Mouse (Mus musculus): Measurements from ENCODE around the gene Hist1h4n. TPM values are rescaled to one million over a fixed set of nuclear protein-coding genes. Genes with fewer than 3 reads are reported as not detected.
"Not testable (repeated sequence)": the region's sequence is repeated elsewhere in the genome, so short reads cannot be mapped to it uniquely, and the experiment has no call there.

The Hist1h4n gene
- polyA plus RNA-seq, 1 experiment from 2014 or later = 12.8 TPM

- peak overlapping the region; percentile 71 for H3K27ac ChIP-seq
- WGBS = 15% methylated on average over 17 of the region's 21 CpGs
- peaks cover 20% of the 10 kb centered on the region for H3K4me1 ChIP-seq
Observed at GRCm38 (mm10) chr13:21787760-21788593, 44.0 kb downstream of the Hist1h4n start.

GRCm38 (mm10) chr13:21786899-21787629, 44.9 kb downstream of the Hist1h4n start, which contains the start of the genes Hist1h2an and Hist1h2bp:
Gene Hist1h2an (minus strand): TSS chr13:21787218.
Gene Hist1h2bp (plus strand): TSS chr13:21787461.
- not testable (repeated sequence) for H3K9ac ChIP-seq, H3K9me3 ChIP-seq

More at GRCm38 (mm10) chr13:21787760-21788593, 44.0 kb downstream of the Hist1h4n start:
- Histone ChIP-seq H3K9me3 (no peaks in the 10 kb centered on the region), H3K9ac (no peak overlapping the region), H3K27me3 (no peaks in the 10 kb centered on the region), H3K36me3 (no peaks in the 10 kb centered on the region), H3K4me2 (peak overlapping the region; percentile 53), H3K4me3 (peak overlapping the region; percentile 38)
- no peak for ATAC-seq (ENCODE audit: insufficient number of reproducible peaks, low FRiP score, low TSS enrichment, low read depth)

GRCm38 (mm10) chr13:21786189-21786898, 45.7 kb downstream of the Hist1h4n start:
- H3K9ac ChIP-seq = no peak overlapping the region
- peak overlapping the region; percentile 38 for H3K4me3 ChIP-seq
- no peaks in the 10 kb centered on the region for H3K27me3 ChIP-seq
- 5% methylated on average over 8 of the region's 8 CpGs for WGBS
- no peaks in the 10 kb centered on the region for H3K36me3 ChIP-seq
- peak overlapping the region; percentile 53 for H3K4me2 ChIP-seq
- H3K9me3 ChIP-seq = no peaks in the 10 kb centered on the region
- H3K27ac ChIP-seq = peak overlapping the region; percentile 80
- no peak for ATAC-seq (ENCODE audit: insufficient number of reproducible peaks, low FRiP score, low TSS enrichment, low read depth)
- H3K4me1 ChIP-seq = peaks cover 27% of the 10 kb centered on the region

More at GRCm38 (mm10) chr13:21786899-21787629, 44.9 kb downstream of the Hist1h4n start, which contains the start of the genes Hist1h2an and Hist1h2bp:
- Histone ChIP-seq H3K27ac (peak within 1 kb of the TSS; percentile 83), H3K4me1 (peaks cover 25% of the 10 kb centered on the region), H3K4me2 (peak within 1 kb of the TSS; percentile 53), H3K4me3 (peak within 1 kb of the TSS; percentile 38)
- WGBS = under 1% methylated on average over 37 of the region's 63 CpGs
- ATAC-seq (ENCODE audit: insufficient number of reproducible peaks, low FRiP score, low TSS enrichment, low read depth) = peak; percentile 93
- not testable (repeated sequence) for H3K36me3 ChIP-seq, H3K27me3 ChIP-seq

GRCm38 (mm10) chr13:21784311-21784710, 47.7 kb downstream of the Hist1h4n start:
- no peaks in the 10 kb centered on the region for H3K27me3 ChIP-seq
- H3K4me3 ChIP-seq = 0 out of 2 replicates have a peak overlapping the region, but pooled peaks have one; percentile 41
- 25% methylated on average over 6 of the region's 6 CpGs for WGBS
- peak overlapping the region; percentile 56 for H3K4me2 ChIP-seq
- H3K27ac ChIP-seq = peak overlapping the region; percentile 88
- no peaks in the 10 kb centered on the region for H3K36me3 ChIP-seq
- ATAC-seq (ENCODE audit: insufficient number of reproducible peaks, low FRiP score, low TSS enrichment, low read depth) = no peak
- H3K4me1 ChIP-seq = peaks cover 37% of the 10 kb centered on the region
- 0 out of 2 replicates have a peak overlapping the region, but pooled peaks have one; percentile 33 for H3K9ac ChIP-seq
- no peaks in the 10 kb centered on the region for H3K9me3 ChIP-seq

GRCm38 (mm10) chr13:21783734-21784161, 48.2 kb downstream of the Hist1h4n start:
- Histone ChIP-seq H3K27ac (peak overlapping the region; percentile 88), H3K27me3 (no peaks in the 10 kb centered on the region), H3K4me2 (peak overlapping the region; percentile 56), H3K36me3 (no peaks in the 10 kb centered on the region), H3K4me3 (peak overlapping the region; percentile 41), H3K4me1 (peaks cover 37% of the 10 kb centered on the region), H3K9me3 (no peaks in the 10 kb centered on the region), H3K9ac (peak overlapping the region; percentile 33; the same call in 1 of the 2 replicates)
- WGBS = 3% methylated on average over 9 of the region's 9 CpGs
- ATAC-seq (ENCODE audit: insufficient number of reproducible peaks, low FRiP score, low TSS enrichment, low read depth) = no peak

GRCm38 (mm10) chr13:21783255-21783617, 48.8 kb downstream of the Hist1h4n start, which contains the start of gene Hist1h3i:
Gene Hist1h3i (minus strand): TSS chr13:21783370.
- Histone ChIP-seq H3K27ac (peak within 1 kb of the TSS; percentile 88), H3K4me1 (peaks cover 37% of the 10 kb centered on the region), H3K4me3 (peak within 1 kb of the TSS; percentile 41), H3K4me2 (peak within 1 kb of the TSS; percentile 56), H3K9ac (peak within 1 kb of the TSS; percentile 33; the same call in 1 of the 2 replicates), H3K27me3 (no peaks in the 10 kb centered on the region), H3K36me3 (no peaks in the 10 kb centered on the region), H3K9me3 (no peaks in the 10 kb centered on the region)
- WGBS = 0% methylated on average over 19 of the region's 20 CpGs
- ATAC-seq (ENCODE audit: insufficient number of reproducible peaks, low FRiP score, low TSS enrichment, low read depth) = peak; percentile 69

- H3K4me1 ChIP-seq = peaks cover 37% of the 10 kb centered on the region
- not testable (repeated sequence) for ATAC-seq (ENCODE audit: insufficient number of reproducible peaks, low FRiP score, low TSS enrichment, low read depth); H3K9me3 ChIP-seq; H3K36me3 ChIP-seq; H3K27me3 ChIP-seq
- H3K4me2 ChIP-seq = peak overlapping the region; percentile 56
- peak overlapping the region; percentile 88 for H3K27ac ChIP-seq
- H3K4me3 ChIP-seq = peak overlapping the region; percentile 41
- under 1% methylated on average over 17 of the region's 35 CpGs for WGBS
- peak overlapping the region; percentile 28; the same call in 1 of the 2 replicates for H3K9ac ChIP-seq
Observed at GRCm38 (mm10) chr13:21782361-21783254, 49.4 kb downstream of the Hist1h4n start.

Small RNA genes within 50 kb of the gene (microRNA-seq; reads per million reads assigned to microRNA genes)
- gene Gm19658 = not detected
- gene Gm44346 = not detected
- gene Gm44466 = not detected

Other genes starting within 250 kb of the Hist1h4n start
- gene Olfr1362, start 218.2 kb downstream of the Hist1h4n start, polyA plus RNA-seq (2015; fragmentation: Nextera tagmentation; extraction: Ambion mirVana) = not detected in 2 replicates
- gene Olfr11, start 189.7 kb downstream of the Hist1h4n start, polyA plus RNA-seq (2015; fragmentation: Nextera tagmentation; extraction: Ambion mirVana) = not detected in 2 replicates
- gene Olfr1361, start 168.8 kb downstream of the Hist1h4n start, polyA plus RNA-seq (2015; fragmentation: Nextera tagmentation; extraction: Ambion mirVana) = not detected in 2 replicates
- gene Olfr1360, start 154.8 kb downstream of the Hist1h4n start, polyA plus RNA-seq (2015; fragmentation: Nextera tagmentation; extraction: Ambion mirVana) = not detected in 2 replicates
- not detected in 2 replicates for gene Olfr1359, start 134.1 kb downstream of the Hist1h4n start, polyA plus RNA-seq (2015; fragmentation: Nextera tagmentation; extraction: Ambion mirVana)
- gene Hist1h2bl, start 116.1 kb downstream of the Hist1h4n start, polyA plus RNA-seq (2015; fragmentation: Nextera tagmentation; extraction: Ambion mirVana) = 0.96 and 1.2 TPM in 2 replicates
- 17.1 and 23.9 TPM in 2 replicates for gene Hist1h2ai, start 115.8 kb downstream of the Hist1h4n start, polyA plus RNA-seq (2015; fragmentation: Nextera tagmentation; extraction: Ambion mirVana)
- 3.5 and 7.6 TPM in 2 replicates for gene Hist1h3h, start 114.5 kb downstream of the Hist1h4n start, polyA plus RNA-seq (2015; fragmentation: Nextera tagmentation; extraction: Ambion mirVana)
- gene Hist1h2bm, start 110.2 kb downstream of the Hist1h4n start, polyA plus RNA-seq (2015; fragmentation: Nextera tagmentation; extraction: Ambion mirVana) = 2.5 and 4.5 TPM in 2 replicates
- gene Hist1h4j, start 97.1 kb downstream of the Hist1h4n start, polyA plus RNA-seq (2015; fragmentation: Nextera tagmentation; extraction: Ambion mirVana) = 1.1 and 1.2 TPM in 2 replicates
- gene Hist1h4k, start 81.7 kb downstream of the Hist1h4n start, polyA plus RNA-seq (2015; fragmentation: Nextera tagmentation; extraction: Ambion mirVana) = 4.1 TPM in 1 of 2 replicates, not detected in the other
- gene Hist1h2ak, start 78.4 kb downstream of the Hist1h4n start, polyA plus RNA-seq (2015; fragmentation: Nextera tagmentation; extraction: Ambion mirVana) = 11.6 and 26.1 TPM in 2 replicates
- gene Hist1h2bn, start 78.1 kb downstream of the Hist1h4n start, polyA plus RNA-seq (2015; fragmentation: Nextera tagmentation; extraction: Ambion mirVana) = 4.2 TPM in 1 of 2 replicates, not detected in the other
- gene Hist1h1b, start 51.6 kb downstream of the Hist1h4n start, polyA plus RNA-seq (2015; fragmentation: Nextera tagmentation; extraction: Ambion mirVana) = 21.1 and 23.5 TPM in 2 replicates
- 81.7 and 109 TPM in 2 replicates for gene Hist1h3i, start 48.8 kb downstream of the Hist1h4n start, polyA plus RNA-seq (2015; fragmentation: Nextera tagmentation; extraction: Ambion mirVana)
- gene Hist1h2an, start 45.0 kb downstream of the Hist1h4n start, polyA plus RNA-seq (2015; fragmentation: Nextera tagmentation; extraction: Ambion mirVana) = 3.5 and 4.6 TPM in 2 replicates
- gene Hist1h2bp, start 44.7 kb downstream of the Hist1h4n start, polyA plus RNA-seq (2015; fragmentation: Nextera tagmentation; extraction: Ambion mirVana) = 1.00 TPM in 1 of 2 replicates, not detected in the other
- 11.7 and 18.0 TPM in 2 replicates for gene Hist1h2bq, start 22.0 kb downstream of the Hist1h4n start, polyA plus RNA-seq (2015; fragmentation: Nextera tagmentation; extraction: Ambion mirVana)
- gene Hist1h2ao, start 21.7 kb downstream of the Hist1h4n start, polyA plus RNA-seq (2015; fragmentation: Nextera tagmentation; extraction: Ambion mirVana) = 1.9 TPM in 1 of 2 replicates, not detected in the other
- not detected in 2 replicates for gene Hist1h4m, start 20.4 kb downstream of the Hist1h4n start, polyA plus RNA-seq (2015; fragmentation: Nextera tagmentation; extraction: Ambion mirVana)
- 2,482 and 2,904 TPM in 2 replicates for gene Hist1h2ap, start 1.3 kb upstream of the Hist1h4n start, polyA plus RNA-seq (2015; fragmentation: Nextera tagmentation; extraction: Ambion mirVana)
- 12.5 and 17.9 TPM in 2 replicates for gene Hist1h2br, start 1.5 kb upstream of the Hist1h4n start, polyA plus RNA-seq (2015; fragmentation: Nextera tagmentation; extraction: Ambion mirVana)
- 7.8 and 8.8 TPM in 2 replicates for gene Zfp184, start 112.9 kb upstream of the Hist1h4n start, polyA plus RNA-seq (2015; fragmentation: Nextera tagmentation; extraction: Ambion mirVana)
- 0.15 and 0.20 TPM in 2 replicates for gene Pom121l2, start 149.0 kb upstream of the Hist1h4n start, polyA plus RNA-seq (2015; fragmentation: Nextera tagmentation; extraction: Ambion mirVana)
- 1.2 and 1.3 TPM in 2 replicates for gene Prss16, start 177.5 kb upstream of the Hist1h4n start, polyA plus RNA-seq (2015; fragmentation: Nextera tagmentation; extraction: Ambion mirVana)
- gene Hist1h2ah, start 203.4 kb upstream of the Hist1h4n start, polyA plus RNA-seq (2015; fragmentation: Nextera tagmentation; extraction: Ambion mirVana) = 4.7 and 7.2 TPM in 2 replicates
- 4.2 and 6.2 TPM in 2 replicates for gene Hist1h2bk, start 203.7 kb upstream of the Hist1h4n start, polyA plus RNA-seq (2015; fragmentation: Nextera tagmentation; extraction: Ambion mirVana)
- 15.8 and 18.4 TPM in 2 replicates for gene Hist1h4i, start 209.2 kb upstream of the Hist1h4n start, polyA plus RNA-seq (2015; fragmentation: Nextera tagmentation; extraction: Ambion mirVana)
- 32.9 and 36.9 TPM in 2 replicates for gene Hist1h2ag, start 210.7 kb upstream of the Hist1h4n start, polyA plus RNA-seq (2015; fragmentation: Nextera tagmentation; extraction: Ambion mirVana)
- 6.8 and 8.1 TPM in 2 replicates for gene Hist1h2bj, start 211.0 kb upstream of the Hist1h4n start, polyA plus RNA-seq (2015; fragmentation: Nextera tagmentation; extraction: Ambion mirVana)